ENCODE assay signal across 22 mouse cellular contexts in genomic region chr10:67585873-67586610, GRCm38 (mm10). TPM values are rescaled to one million over a fixed set of nuclear protein-coding genes. Genes with fewer than 3 reads are reported as not detected.
A peak's percentile ranks its signal among the peaks of the same experiment; 100 is the strongest.
DNase-seq lines count a peak whose midpoint lies in the region; ATAC-seq lines count a peak whose summit lies in the region.
"Had no signal": no experiment of that assay in that cellular context is flagged by ENCODE, and none has a peak within 500 bp of the region (broad histone marks: within the 10 kb centered on the region; RNA-seq: fewer than 3 reads in every experiment).

No protein-coding gene starts in this region.

- no peak overlapping the region for H3K4me2 ChIP-seq in midbrain, embryonic 14.5 days (ENCODE audit: low read length)
- H3K4me2 ChIP-seq: forebrain, embryonic 13.5 days; hindbrain, embryonic 12.5 days; midbrain, embryonic 15.5 days; neural tube, embryonic 12.5 days; stomach, embryonic 15.5 days had no signal

- peak; percentile 95 for ATAC-seq in CD4-positive, CD25-positive, alpha-beta regulatory T cell, adult 4 months
- ATAC-seq in megakaryocyte, adult 5-6 weeks (ENCODE audit: poor library complexity, severe bottlenecking) = peak; percentile 20; the same call in 1 of the 2 replicates
- no peak for ATAC-seq in midbrain, embryonic 14.5 days (ENCODE audit: low FRiP score, low TSS enrichment)
- ATAC-seq: forebrain, embryonic 13.5 days; intestine, embryonic 16.5 days; midbrain, embryonic 15.5 days had no signal

- H3K9me3 ChIP-seq in limb, embryonic 10.5 days (replicated peaks) = no peaks in the 10 kb centered on the region
- no peaks in the 10 kb centered on the region for H3K9me3 ChIP-seq in midbrain, embryonic 14.5 days (ENCODE audit: control insufficient read depth, low read length)
- H3K9me3 ChIP-seq: embryonic facial prominence, embryonic 10.5 days; forebrain, embryonic 13.5 days; heart, embryonic 10.5 days; hindbrain, embryonic 12.5 days; midbrain, embryonic 15.5 days; neural tube, embryonic 12.5 days; stomach, embryonic 15.5 days had no signal

- H3K4me3 ChIP-seq in limb, embryonic 10.5 days = no peak overlapping the region
- no peak overlapping the region for H3K4me3 ChIP-seq in midbrain, embryonic 14.5 days (replicated peaks; ENCODE audit: low read depth, low read length)
- H3K4me3 ChIP-seq: embryonic facial prominence, embryonic 10.5 days; forebrain, embryonic 13.5 days; heart, embryonic 10.5 days; hindbrain, embryonic 12.5 days; midbrain, embryonic 15.5 days; neural tube, embryonic 12.5 days; stomach, embryonic 15.5 days had no signal

- 92% methylated on average over 18 of the region's 18 CpGs for WGBS in limb, embryonic 10.5 days
- WGBS in midbrain, embryonic 14.5 days = 92% methylated on average over 18 of the region's 18 CpGs

- H3K9ac ChIP-seq in midbrain, embryonic 14.5 days (replicated peaks; ENCODE audit: low read length) = no peak overlapping the region
- H3K9ac ChIP-seq: forebrain, embryonic 13.5 days; hindbrain, embryonic 12.5 days; midbrain, embryonic 15.5 days; neural tube, embryonic 12.5 days; stomach, embryonic 15.5 days had no signal

- no peaks in the 10 kb centered on the region for H3K36me3 ChIP-seq in limb, embryonic 10.5 days
- no peaks in the 10 kb centered on the region for H3K36me3 ChIP-seq in midbrain, embryonic 14.5 days (ENCODE audit: control insufficient read depth, insufficient read depth, low read length)
- H3K36me3 ChIP-seq: embryonic facial prominence, embryonic 10.5 days; heart, embryonic 10.5 days; hindbrain, embryonic 12.5 days; midbrain, embryonic 15.5 days; neural tube, embryonic 12.5 days; stomach, embryonic 15.5 days had no signal

- DNase-seq in cerebellum, postnatal 10 days = peak; percentile 14 to 16
- DNase-seq in cerebellum, adult 11 months = no peak
- DNase-seq in thymus, postnatal 0 days (ENCODE audit: low spot score) = peak; percentile 76
- DNase-seq in limb, embryonic 10.5 days (ENCODE audit: low spot score) = no peak
- no peak for DNase-seq in kidney, adult 18-20 months
- no peak for DNase-seq in midbrain, embryonic 14.5 days
- DNase-seq: gastrocnemius, postnatal 25 days; heart, postnatal 10 days; kidney, postnatal 10 days; layer of hippocampus, adult 9-11 months; lung, adult 18-20 months; right cerebral cortex, postnatal 14 days had no signal

- H3K4me1 ChIP-seq in limb, embryonic 10.5 days = no peaks in the 10 kb centered on the region
- no peaks in the 10 kb centered on the region for H3K4me1 ChIP-seq in midbrain, embryonic 14.5 days (ENCODE audit: control insufficient read depth, insufficient read depth, low read length)
- H3K4me1 ChIP-seq: embryonic facial prominence, embryonic 10.5 days; forebrain, embryonic 13.5 days; midbrain, embryonic 15.5 days; neural tube, embryonic 12.5 days; stomach, embryonic 15.5 days had no signal

- no peaks in the 10 kb centered on the region for H3K27me3 ChIP-seq in limb, embryonic 10.5 days (ENCODE audit: low read depth, poor library complexity, severe bottlenecking)
- no peaks in the 10 kb centered on the region for H3K27me3 ChIP-seq in midbrain, embryonic 14.5 days (ENCODE audit: control insufficient read depth, insufficient read depth, low read length)
- H3K27me3 ChIP-seq: forebrain, embryonic 13.5 days; hindbrain, embryonic 12.5 days; midbrain, embryonic 15.5 days; neural tube, embryonic 12.5 days; stomach, embryonic 15.5 days had no signal

- H3K27ac ChIP-seq in limb, embryonic 10.5 days = no peak overlapping the region
- no peak overlapping the region for H3K27ac ChIP-seq in midbrain, embryonic 14.5 days (replicated peaks; ENCODE audit: low read depth, low read length)
- H3K27ac ChIP-seq: embryonic facial prominence, embryonic 10.5 days; forebrain, embryonic 13.5 days; heart, embryonic 10.5 days; hindbrain, embryonic 12.5 days; midbrain, embryonic 15.5 days; neural tube, embryonic 12.5 days; stomach, embryonic 15.5 days had no signal

RNA-seq across cellular contexts. Expression of gene Ado, which starts 37.3 kb away (rescaled TPM):
- polyA plus RNA-seq in CD4-positive, CD25-positive, alpha-beta regulatory T cell, adult 4 months (2017; shearing (Covaris generic)) = 10 to 100 TPM; 46.6 to 51.0 TPM
- 11.0 and 12.7 TPM in 2 replicates for total RNA-seq in megakaryocyte, adult 5-6 weeks (2015)
- 13.2 and 16.3 TPM in 2 replicates for total RNA-seq in megakaryocyte, adult 5-6 weeks (2017)
- polyA plus RNA-seq in thymus, postnatal 0 days (2015; fragmentation: Nextera tagmentation; extraction: Ambion mirVana) = 33.2 and 33.3 TPM in 2 replicates
- polyA plus RNA-seq in limb, embryonic 10.5 days (2016; fragmentation: Nextera tagmentation; extraction: Ambion mirVana) = 79.7 and 82.2 TPM in 2 replicates
- 77.1 and 98.6 TPM in 2 replicates for polyA plus RNA-seq in midbrain, embryonic 14.5 days (2014; fragmentation: Nextera tagmentation; extraction: Ambion mirVana)

RNA-seq across cellular contexts. Expression of gene Egr2, which starts 50.8 kb away (rescaled TPM):
- polyA plus RNA-seq in CD4-positive, CD25-positive, alpha-beta regulatory T cell, adult 4 months (2017; shearing (Covaris generic)) = 10 to 100 TPM; 49.2 to 69.1 TPM
- total RNA-seq in megakaryocyte, adult 5-6 weeks (2015) = 1.0 and 1.2 TPM in 2 replicates
- 1.4 and 13.3 TPM in 2 replicates for total RNA-seq in megakaryocyte, adult 5-6 weeks (2017)
- 8.7 and 10.7 TPM in 2 replicates for polyA plus RNA-seq in thymus, postnatal 0 days (2015; fragmentation: Nextera tagmentation; extraction: Ambion mirVana)
- 0.05 TPM in 1 of 2 replicates, not detected in the other for polyA plus RNA-seq in limb, embryonic 10.5 days (2016; fragmentation: Nextera tagmentation; extraction: Ambion mirVana)
- polyA plus RNA-seq in midbrain, embryonic 14.5 days (2014; fragmentation: Nextera tagmentation; extraction: Ambion mirVana) = 0.12 and 1.0 TPM in 2 replicates

Comparison
In these comparisons a context has a peak if more than half of its experiments do, and no peak if none do; other contexts are left out.
1. DNase-seq: peak in cerebellum, postnatal 10 days (2 of 2) and thymus, postnatal 0 days (single experiment); none in cerebellum, adult 11 months (single experiment), limb, embryonic 10.5 days (single experiment), kidney, adult 18-20 months (single experiment) and midbrain, embryonic 14.5 days (single experiment).